Mouse (Mus musculus) lung, embryonic 15.5 days (tissue): ENCODE results near the gene Pnma5. TPM values are rescaled to one million over a fixed set of nuclear protein-coding genes. Genes with fewer than 3 reads are reported as not detected.

ENCODE experiments used
- microRNA counts: library from miRNA; unstranded; fragments of <30 nt; microRNA quantifications from one replicate; lab custom pipeline; 2016
- microRNA-seq: library from miRNA; unstranded; fragments of <30 nt; microRNA quantifications from one replicate; pipeline ENCODE4, GENCODE M21; 2016
- polyA plus RNA-seq: library from polyadenylated mRNA; unstranded; fragments of >200 nt; fragmentation: Nextera tagmentation; extraction: Ambion mirVana; gene quantifications from 2 replicates; pipeline ENCODE4 v1.2.1, GENCODE M21; 2015

The Pnma5 gene
- polyA plus RNA-seq, 1 experiment from 2014 or later = not detected

MicroRNA genes within 50 kb of the gene (microRNA counts, 519-probe panel; counts per million panel counts)
- microRNA mmu-miR-2137 (lab: Ali Mortazavi, UCI) = 1,816 counts per million, percentile 12 among the panel's probes with 10 or more counts

Small RNA genes within 50 kb of the gene (microRNA-seq; reads per million reads assigned to microRNA genes)
- 0.74 reads per million for gene Mir2137

Other genes with a start within 250 kb of the Pnma5 start
- 0.33 and 0.66 TPM in 2 replicates for gene Gabrq, start 211.9 kb downstream of the Pnma5 start, polyA plus RNA-seq
- 85.8 and 87.0 TPM in 2 replicates for gene Cetn2, start 118.7 kb downstream of the Pnma5 start, polyA plus RNA-seq
- gene Nsdhl, start 118.5 kb downstream of the Pnma5 start, polyA plus RNA-seq = 19.9 and 21.0 TPM in 2 replicates
- 7.1 TPM in 2 replicates for gene Zfp185, start 49.8 kb downstream of the Pnma5 start, polyA plus RNA-seq
- 0.17 and 0.18 TPM in 2 replicates for gene Pnma3, start 27.7 kb upstream of the Pnma5 start, polyA plus RNA-seq
- 0.87 and 2.5 TPM in 2 replicates for gene Xlr4a, start 45.4 kb upstream of the Pnma5 start, polyA plus RNA-seq
- gene Xlr3a, start 60.0 kb upstream of the Pnma5 start, polyA plus RNA-seq = 2.2 and 4.1 TPM in 2 replicates
- 0.11 and 0.14 TPM in 2 replicates for gene Gm14685, start 79.9 kb upstream of the Pnma5 start, polyA plus RNA-seq
- gene Xlr5b, start 111.7 kb upstream of the Pnma5 start, polyA plus RNA-seq = not detected in 2 replicates
- not detected in 2 replicates for gene DXBay18, start 112.3 kb upstream of the Pnma5 start, polyA plus RNA-seq
- gene Spin2d, start 139.9 kb upstream of the Pnma5 start, polyA plus RNA-seq = not detected in 2 replicates
- 9.5 and 10.6 TPM in 2 replicates for gene Xlr3b, start 155.1 kb upstream of the Pnma5 start, polyA plus RNA-seq
- 0.48 and 1.2 TPM in 2 replicates for gene Xlr4b, start 177.2 kb upstream of the Pnma5 start, polyA plus RNA-seq
- 11.7 and 11.9 TPM in 2 replicates for gene F8a, start 191.2 kb upstream of the Pnma5 start, polyA plus RNA-seq
- gene Xlr4c, start 206.0 kb upstream of the Pnma5 start, polyA plus RNA-seq = 0.98 TPM in 1 of 2 replicates, not detected in the other
- not detected in 2 replicates for gene Xlr3c, start 228.3 kb upstream of the Pnma5 start, polyA plus RNA-seq